Mouse (Mus musculus): ENCODE results near the gene Irs3. TPM values are rescaled to one million over a fixed set of nuclear protein-coding genes. Genes with fewer than 3 reads are reported as not detected.

The Irs3 gene
- polyA plus RNA-seq, 1 experiment = 0.04 TPM

DNA sequence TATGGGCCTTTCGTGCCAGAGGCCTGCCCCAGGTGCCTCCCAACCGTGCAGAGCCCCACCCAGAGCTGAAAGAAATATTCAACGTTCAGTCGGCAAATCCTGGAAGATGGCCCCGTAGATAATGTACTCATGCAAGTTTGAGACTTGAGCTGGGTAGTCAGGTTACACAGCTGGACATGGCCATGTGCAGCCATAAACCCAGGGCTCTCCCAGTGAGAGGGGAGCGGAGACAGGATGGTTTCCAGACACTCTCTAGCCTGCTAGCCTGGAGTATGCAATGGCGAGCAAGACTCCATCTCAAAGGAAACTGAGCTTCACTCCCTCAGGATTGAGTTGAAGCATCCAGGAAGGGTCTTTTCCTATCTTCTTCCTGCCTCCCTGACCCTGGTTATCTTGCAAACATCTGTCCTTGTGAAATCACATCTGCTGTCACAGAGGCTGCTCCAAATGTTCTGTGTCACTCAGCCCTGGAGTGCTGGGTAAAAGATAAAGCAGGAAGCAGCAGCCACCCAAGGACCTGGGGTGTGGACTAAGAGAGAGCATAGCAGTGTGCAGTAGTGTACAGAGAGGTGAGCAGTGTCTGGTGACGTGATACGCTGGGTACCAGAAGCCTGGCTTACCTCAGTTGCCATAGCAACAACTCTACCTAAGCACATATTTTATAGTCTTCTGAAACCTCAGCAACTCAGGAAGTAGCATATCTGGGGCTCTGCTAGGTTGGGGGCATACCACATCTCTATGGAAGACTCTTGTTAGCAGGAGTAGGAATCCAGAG, 2.5 kb upstream of the Irs3 start:
- H3K27me3 ChIP-seq (ENCODE audit: control insufficient read depth, insufficient read depth, insufficient read length) = no peaks in the 10 kb centered on the region
- H3K4me2 ChIP-seq (ENCODE audit: low read depth) = no peak overlapping the region
- TF ChIP-seq MYOG (IDR thresholded peaks at IDR 0.05; ENCODE audit: control insufficient read depth in 1 of 3, insufficient read depth in 1 of 3, insufficient read length in 2 of 3, low read depth in 2 of 3) = no peak

DNA sequence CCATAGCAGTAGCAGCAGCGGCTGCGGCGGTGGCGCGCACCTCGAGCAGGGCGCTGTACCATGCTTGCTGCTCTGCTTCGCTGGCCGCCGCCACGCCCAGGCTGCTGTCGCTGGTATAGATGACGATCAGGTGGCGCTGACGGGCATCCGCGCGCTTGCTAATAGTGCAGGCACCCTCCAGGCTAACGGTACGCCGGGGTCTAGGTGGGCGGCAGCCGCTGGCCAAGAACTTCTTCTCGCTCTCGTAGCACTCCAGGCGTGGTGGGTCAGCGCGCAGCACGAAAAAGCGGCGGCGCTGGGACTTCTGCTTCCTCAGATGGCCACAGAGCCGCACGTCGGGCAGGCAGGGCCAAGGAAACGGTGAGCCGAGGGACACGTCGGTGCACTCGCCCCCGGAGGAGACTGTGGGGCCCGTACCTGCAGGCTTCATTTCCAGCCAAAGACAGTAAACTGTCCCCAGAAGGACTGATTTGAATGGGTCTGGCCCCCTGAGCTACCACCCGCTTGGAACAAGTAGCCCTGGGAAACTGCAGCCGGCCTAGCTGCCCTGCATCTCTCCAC, 343 bp downstream of the Irs3 start:
- no peak overlapping the region for H3K4me3 ChIP-seq
- no peaks in the 10 kb centered on the region for H3K27me3 ChIP-seq (ENCODE audit: control insufficient read depth, insufficient read depth, insufficient read length)
- no peak for TF ChIP-seq MYOG (IDR thresholded peaks at IDR 0.05; ENCODE audit: control insufficient read depth in 1 of 3, insufficient read depth in 1 of 3, insufficient read length in 2 of 3, low read depth in 2 of 3)
- no peak for TF ChIP-seq E2F4 (IDR thresholded peaks at IDR 0.05; ENCODE audit: insufficient read depth)
- no peak for TF ChIP-seq CEBPB (IDR thresholded peaks at IDR 0.05; ENCODE audit: insufficient read depth, poor library complexity, severe bottlenecking)
- no peak for TF ChIP-seq USF1 (IDR thresholded peaks at IDR 0.05; ENCODE audit: low read depth)
- no peak for TF ChIP-seq POLR2A (IDR thresholded peaks at IDR 0.05; ENCODE audit: insufficient read length, low read depth)
- no peak for TF ChIP-seq TCF12 (IDR thresholded peaks at IDR 0.05; ENCODE audit: insufficient read depth, poor library complexity, severe bottlenecking)
- H3K36me3 ChIP-seq (ENCODE audit: control insufficient read depth, insufficient read depth) = peaks cover 2% of the 10 kb centered on the region
- no peak overlapping the region for H3K4me2 ChIP-seq (ENCODE audit: low read depth)
- H3K79me2 ChIP-seq (ENCODE audit: control insufficient read depth, insufficient read depth) = no peaks in the 10 kb centered on the region
- H3ac ChIP-seq (ENCODE audit: control insufficient read depth, insufficient read length) = no peak overlapping the region

More for the DNA sequence above, 2.5 kb upstream of the Irs3 start:
- Histone ChIP-seq H3K4me3 (no peak overlapping the region), H3ac (ENCODE audit: control insufficient read depth, insufficient read length) (no peak overlapping the region), H3K36me3 (ENCODE audit: control insufficient read depth, insufficient read depth) (no peaks in the 10 kb centered on the region), H3K79me2 (ENCODE audit: control insufficient read depth, insufficient read depth) (no peaks in the 10 kb centered on the region)

DNA sequence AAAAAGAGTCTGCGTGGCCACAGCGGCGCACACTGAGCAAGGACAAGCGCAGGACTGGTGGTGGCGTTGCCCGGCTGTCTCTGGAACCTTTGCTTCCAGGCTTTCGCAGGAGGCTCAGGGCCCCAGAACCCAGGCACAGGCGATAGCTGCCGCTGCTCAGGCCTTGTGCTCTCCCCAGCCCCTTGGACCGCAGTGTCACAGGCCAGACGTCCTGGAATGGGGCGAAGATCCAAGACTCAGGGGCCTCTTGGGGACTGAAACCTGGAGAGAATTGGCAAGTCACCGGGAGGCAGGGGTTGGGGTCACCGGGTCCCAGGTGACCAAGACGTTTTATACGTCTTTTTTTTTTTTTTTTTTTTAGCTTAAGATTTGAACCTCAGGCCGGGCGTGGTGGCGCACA, 1.0 kb downstream of the Irs3 start:
- Histone ChIP-seq H3K4me2 (ENCODE audit: low read depth) (no peak overlapping the region), H3K36me3 (ENCODE audit: control insufficient read depth, insufficient read depth) (peaks cover 3% of the 10 kb centered on the region), H3K4me3 (no peak overlapping the region), H3K79me2 (ENCODE audit: control insufficient read depth, insufficient read depth) (no peaks in the 10 kb centered on the region), H3ac (ENCODE audit: control insufficient read depth, insufficient read length) (no peak overlapping the region), H3K27me3 (ENCODE audit: control insufficient read depth, insufficient read depth, insufficient read length) (no peaks in the 10 kb centered on the region)
- no peak for TF ChIP-seq USF1 (IDR thresholded peaks at IDR 0.05; ENCODE audit: low read depth)

DNA sequence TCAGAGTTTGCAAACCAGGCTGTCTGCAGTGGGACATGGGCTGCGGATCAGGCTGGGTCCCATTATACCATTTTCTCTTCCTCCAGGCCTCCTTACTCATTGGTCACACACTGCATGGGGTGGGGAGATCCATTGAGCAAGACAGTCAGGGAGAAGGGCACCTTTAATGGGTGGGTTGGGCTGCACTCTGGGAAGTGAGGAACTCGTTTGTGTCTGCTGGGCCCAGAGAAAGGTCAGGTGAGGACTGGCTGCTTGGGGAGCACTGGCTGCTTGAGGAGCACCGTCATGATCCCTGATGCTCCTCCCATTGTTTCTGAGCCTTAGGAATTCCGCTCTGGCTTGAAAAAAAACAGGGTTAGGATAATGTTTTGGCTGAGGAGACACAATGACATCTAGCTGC, 2.6 kb downstream of the Irs3 start:
- Histone ChIP-seq H3K4me3 (no peak overlapping the region), H3K4me2 (ENCODE audit: low read depth) (no peak overlapping the region), H3K79me2 (ENCODE audit: control insufficient read depth, insufficient read depth) (no peaks in the 10 kb centered on the region), H3K27me3 (ENCODE audit: control insufficient read depth, insufficient read depth, insufficient read length) (no peaks in the 10 kb centered on the region), H3ac (ENCODE audit: control insufficient read depth, insufficient read length) (no peak overlapping the region), H3K36me3 (ENCODE audit: control insufficient read depth, insufficient read depth) (peaks cover 3% of the 10 kb centered on the region)
- TF ChIP-seq CEBPB (IDR thresholded peaks at IDR 0.05; ENCODE audit: insufficient read depth, poor library complexity, severe bottlenecking) (no peak), TCF3 (IDR thresholded peaks at IDR 0.05; ENCODE audit: insufficient read length, low read depth) (no peak), POLR2AphosphoS2 (IDR thresholded peaks at IDR 0.05; ENCODE audit: insufficient read length, low read depth) (no peak), TCF12 (IDR thresholded peaks at IDR 0.05; ENCODE audit: insufficient read depth, poor library complexity, severe bottlenecking) (no peak), USF1 (IDR thresholded peaks at IDR 0.05; ENCODE audit: low read depth) (no peak), POLR2A (IDR thresholded peaks at IDR 0.05; ENCODE audit: insufficient read length, low read depth) (no peak), SRF (IDR thresholded peaks at IDR 0.05; ENCODE audit: control insufficient read depth, insufficient read length, low read depth) (no peak), MYOD1 (IDR thresholded peaks at IDR 0.05; ENCODE audit: control insufficient read depth in 1 of 3, insufficient read length in 2 of 3, low read depth in 2 of 3) (no peak), MYOG (IDR thresholded peaks at IDR 0.05; ENCODE audit: control insufficient read depth in 1 of 3, insufficient read depth in 1 of 3, insufficient read length in 2 of 3, low read depth in 2 of 3) (no peak), MAX (IDR thresholded peaks at IDR 0.05; ENCODE audit: low read depth) (no peak), REST (IDR thresholded peaks at IDR 0.05; ENCODE audit: insufficient read depth, insufficient read length) (no peak), E2F4 (IDR thresholded peaks at IDR 0.05; ENCODE audit: insufficient read depth) (no peak)

DNA sequence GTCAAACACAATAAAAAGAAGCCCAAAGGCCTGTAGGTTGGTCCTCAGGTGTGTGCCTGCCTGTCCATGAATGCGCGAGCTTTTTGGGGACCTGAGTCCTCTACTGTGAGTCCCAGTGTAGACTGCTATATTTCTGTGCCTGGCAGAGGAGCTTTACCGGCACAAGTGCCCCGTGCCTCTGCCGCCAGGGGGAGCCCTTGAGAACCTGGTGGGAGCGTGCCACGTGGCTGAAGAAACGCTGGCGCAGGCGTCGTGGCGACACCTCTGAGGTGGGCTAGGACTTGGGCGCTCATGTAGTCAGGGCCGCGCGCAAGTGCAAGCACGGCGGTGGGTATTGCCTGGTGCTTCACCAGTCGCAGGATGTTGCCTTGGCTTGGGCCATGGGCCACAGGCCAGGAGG, 4.5 kb downstream of the Irs3 start, which contains the start of gene Sap25:
Sap25 (plus strand) TSS at position 281 of the 400 bp plus-strand sequence.
- H3K36me3 ChIP-seq (ENCODE audit: control insufficient read depth, insufficient read depth) = peaks cover 8% of the 10 kb centered on the region
- no peaks in the 10 kb centered on the region for H3K79me2 ChIP-seq (ENCODE audit: control insufficient read depth, insufficient read depth)
- TF ChIP-seq POLR2AphosphoS2 (IDR thresholded peaks at IDR 0.05; ENCODE audit: insufficient read length, low read depth) (peak; percentile 50), MAX (IDR thresholded peaks at IDR 0.05; ENCODE audit: low read depth) (no peak)
- H3ac ChIP-seq (ENCODE audit: control insufficient read depth, insufficient read length) = no peak within 1 kb of the TSS
- no peaks in the 10 kb centered on the region for H3K27me3 ChIP-seq (ENCODE audit: control insufficient read depth, insufficient read depth, insufficient read length)
- no peak within 1 kb of the TSS for H3K4me2 ChIP-seq (ENCODE audit: low read depth)
- H3K4me3 ChIP-seq = no peak within 1 kb of the TSS

DNA sequence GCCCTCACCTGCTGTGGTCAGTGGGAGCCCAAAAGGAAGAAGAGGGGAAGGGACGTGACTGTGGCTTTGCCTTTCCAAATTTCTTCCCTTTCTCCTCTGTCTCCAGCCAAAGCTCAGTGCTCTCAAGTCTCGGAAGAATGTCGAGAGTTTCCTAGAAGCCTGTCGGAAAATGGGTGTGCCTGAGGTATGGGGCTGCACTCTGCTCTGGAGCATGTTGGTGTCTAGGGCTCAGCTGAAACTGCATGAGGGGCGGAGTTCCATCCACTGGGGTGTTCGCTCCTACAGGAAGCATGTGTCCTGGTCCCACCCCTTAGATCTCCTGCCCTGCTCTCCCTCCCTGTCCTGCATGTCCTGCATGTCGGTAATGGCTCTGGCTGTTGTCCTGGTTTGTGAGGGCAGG, 6.0 kb downstream of the Irs3 start:
- Histone ChIP-seq H3K79me2 (ENCODE audit: control insufficient read depth, insufficient read depth) (no peaks in the 10 kb centered on the region), H3K36me3 (ENCODE audit: control insufficient read depth, insufficient read depth) (peaks cover 13% of the 10 kb centered on the region), H3ac (ENCODE audit: control insufficient read depth, insufficient read length) (no peak overlapping the region), H3K27me3 (ENCODE audit: control insufficient read depth, insufficient read depth, insufficient read length) (no peaks in the 10 kb centered on the region), H3K4me3 (no peak overlapping the region), H3K4me2 (ENCODE audit: low read depth) (no peak overlapping the region)
- TF ChIP-seq POLR2AphosphoS2 (IDR thresholded peaks at IDR 0.05; ENCODE audit: insufficient read length, low read depth) = no peak
- TF ChIP-seq TCF12 (IDR thresholded peaks at IDR 0.05; ENCODE audit: insufficient read depth, poor library complexity, severe bottlenecking) = no peak
- no peak for TF ChIP-seq E2F4 (IDR thresholded peaks at IDR 0.05; ENCODE audit: insufficient read depth)
- TF ChIP-seq CEBPB (IDR thresholded peaks at IDR 0.05; ENCODE audit: insufficient read depth, poor library complexity, severe bottlenecking) = no peak
- no peak for TF ChIP-seq MYOG (IDR thresholded peaks at IDR 0.05; ENCODE audit: control insufficient read depth in 1 of 3, insufficient read depth in 1 of 3, insufficient read length in 2 of 3, low read depth in 2 of 3)

Measured in myocyte (in vitro differentiated cells).